In the genomic region with DNA sequence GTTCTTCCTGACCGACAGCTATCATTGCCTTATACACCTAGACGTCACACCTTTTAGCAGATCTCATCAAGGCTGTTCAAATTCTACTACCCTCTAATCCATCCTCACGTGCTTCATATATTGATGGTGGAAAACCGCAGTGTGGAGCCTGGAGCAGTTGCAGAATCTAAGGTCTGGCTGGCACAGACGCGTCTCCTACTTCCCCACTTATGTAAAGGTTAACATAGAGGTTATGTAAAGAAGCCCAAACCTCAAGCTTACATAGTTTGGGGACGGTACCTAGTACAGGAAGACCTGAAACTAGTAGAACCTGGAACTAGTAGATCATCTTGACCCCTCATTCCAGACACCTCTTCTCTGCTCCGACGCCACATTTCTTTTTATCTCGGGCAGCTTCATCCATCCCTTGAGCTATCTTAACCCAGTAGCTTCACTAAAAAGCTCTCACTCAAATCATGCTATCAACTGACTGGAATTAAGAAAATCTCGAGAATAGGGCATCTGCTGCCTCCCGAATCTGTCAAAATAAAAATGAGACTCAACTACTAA, we compare ENCODE assay signal across 8 mouse cellular contexts. TPM values are rescaled to one million over a fixed set of nuclear protein-coding genes. Genes with fewer than 3 reads are reported as not detected.
DNase-seq lines count a peak whose midpoint lies in the region; ATAC-seq and TF ChIP-seq lines count a peak whose summit lies in the region.

No protein-coding gene starts in this region.

- peak overlapping the region; percentile 87 for H3ac ChIP-seq in C2C12 (ENCODE audit: control insufficient read depth, insufficient read length, low read depth)

- H3K4me1 ChIP-seq in embryonic facial prominence, embryonic 14.5 days (ENCODE audit: control insufficient read depth, insufficient read depth, low read length) = peaks cover 5% of the 10 kb centered on the region; the same call in 1 of the 2 replicates
- peaks cover 8% of the 10 kb centered on the region; the same call in 1 of the 2 replicates for H3K4me1 ChIP-seq in limb, embryonic 10.5 days
- H3K4me1 ChIP-seq in neural tube, embryonic 14.5 days (ENCODE audit: control insufficient read depth, insufficient read depth, low read length) = 0 out of 2 replicates have a peak, but pooled peaks cover 4% of the 10 kb centered on the region

- no peak for DNase-seq in gastrocnemius, adult 2 months
- no peak for DNase-seq in gastrocnemius, postnatal 14 days
- DNase-seq in embryonic facial prominence, embryonic 14.5 days (ENCODE audit: low spot score) = no peak
- DNase-seq in limb, embryonic 10.5 days (ENCODE audit: low spot score) = no peak
- DNase-seq in adrenal gland, adult 8-10 months = no peak
- DNase-seq in adrenal gland, postnatal 25 days = no peak

- peak overlapping the region; percentile 91 for H3K27ac ChIP-seq in gastrocnemius, adult 2 months
- H3K27ac ChIP-seq in embryonic facial prominence, embryonic 14.5 days (replicated peaks; ENCODE audit: low read depth, low read length) = peak overlapping the region; percentile 71
- peak overlapping the region; percentile 88 for H3K27ac ChIP-seq in limb, embryonic 10.5 days
- peak overlapping the region; percentile 92 for H3K27ac ChIP-seq in neural tube, embryonic 14.5 days (ENCODE audit: low read depth, low read length)

- no peaks in the 10 kb centered on the region for H3K79me2 ChIP-seq in C2C12 (ENCODE audit: control insufficient read depth, insufficient read depth)

- H3K4me3 ChIP-seq in gastrocnemius, adult 2 months = peak overlapping the region; percentile 85
- peak overlapping the region; percentile 74 for H3K4me3 ChIP-seq in C2C12 (ENCODE audit: insufficient read depth, poor library complexity, severe bottlenecking)
- peak overlapping the region; percentile 74 for H3K4me3 ChIP-seq in embryonic facial prominence, embryonic 14.5 days (ENCODE audit: low read depth, low read length)
- peak overlapping the region; percentile 77 for H3K4me3 ChIP-seq in limb, embryonic 10.5 days
- peak overlapping the region; percentile 43 for H3K4me3 ChIP-seq in neural tube, embryonic 14.5 days (ENCODE audit: low read depth, low read length)

- H3K9ac ChIP-seq in embryonic facial prominence, embryonic 14.5 days (ENCODE audit: low read depth, low read length) = peak overlapping the region; percentile 76
- H3K9ac ChIP-seq in neural tube, embryonic 14.5 days (replicated peaks; ENCODE audit: low read depth, low read length) = peak overlapping the region; percentile 74

- H3K36me3 ChIP-seq in C2C12 (ENCODE audit: control insufficient read depth, insufficient read depth) = no peaks in the 10 kb centered on the region
- H3K36me3 ChIP-seq in embryonic facial prominence, embryonic 14.5 days (ENCODE audit: control insufficient read depth, insufficient read depth, low read length) = peaks cover 6% of the 10 kb centered on the region; the same call in 1 of the 2 replicates
- H3K36me3 ChIP-seq in limb, embryonic 10.5 days = peaks cover 13% of the 10 kb centered on the region
- H3K36me3 ChIP-seq in neural tube, embryonic 14.5 days (ENCODE audit: control insufficient read depth, insufficient read depth, low read length) = no peaks in the 10 kb centered on the region

- peak overlapping the region; percentile 89 for H3K4me2 ChIP-seq in embryonic facial prominence, embryonic 14.5 days (ENCODE audit: low read depth, low read length)
- peak overlapping the region; percentile 44 for H3K4me2 ChIP-seq in neural tube, embryonic 14.5 days (ENCODE audit: low read depth, low read length)

- WGBS in embryonic facial prominence, embryonic 14.5 days = 13% methylated on average over 12 of the region's 12 CpGs
- WGBS in limb, embryonic 10.5 days = 15% methylated on average over 12 of the region's 12 CpGs
- 13% methylated on average over 12 of the region's 12 CpGs for WGBS in neural tube, embryonic 14.5 days

- no peaks in the 10 kb centered on the region for H3K79me3 ChIP-seq in C2C12 (ENCODE audit: low read depth)

- no peaks in the 10 kb centered on the region for H3K9me3 ChIP-seq in embryonic facial prominence, embryonic 14.5 days (ENCODE audit: control insufficient read depth, low read length)
- no peaks in the 10 kb centered on the region for H3K9me3 ChIP-seq in limb, embryonic 10.5 days (replicated peaks)
- no peaks in the 10 kb centered on the region for H3K9me3 ChIP-seq in neural tube, embryonic 14.5 days (ENCODE audit: control insufficient read depth, low read length)

- intact Hi-C loops in gastrocnemius, adult 2 months (cut with DNase I) = loop anchor here (10.0 kb wide), 1 partner anchor 591 kb away; a partner anchor contains a TSS
- intact Hi-C loops in gastrocnemius, postnatal 14 days (cut with DNase I; ENCODE audit: low total_unique reads) = no loop called here

- peak; percentile 16; the same call in 1 of the 2 replicates for ATAC-seq in embryonic facial prominence, embryonic 14.5 days (ENCODE audit: low read depth)
- peak; percentile 16 for ATAC-seq in neural tube, embryonic 14.5 days (ENCODE audit: low read depth)

- TF ChIP-seq CTCF in gastrocnemius, adult 2 months (IDR thresholded peaks at IDR 0.05) = no peak
- no peak for TF ChIP-seq CTCF in C2C12 (IDR thresholded peaks at IDR 0.05; ENCODE audit: control insufficient read depth, insufficient read depth, insufficient read length)

- no peaks in the 10 kb centered on the region for H3K27me3 ChIP-seq in C2C12 (ENCODE audit: control insufficient read depth, insufficient read depth, insufficient read length)
- H3K27me3 ChIP-seq in embryonic facial prominence, embryonic 14.5 days (replicated peaks; ENCODE audit: control insufficient read depth, insufficient read depth, low read length) = no peaks in the 10 kb centered on the region
- H3K27me3 ChIP-seq in limb, embryonic 10.5 days (ENCODE audit: low read depth, poor library complexity, severe bottlenecking) = no peaks in the 10 kb centered on the region
- no peaks in the 10 kb centered on the region for H3K27me3 ChIP-seq in neural tube, embryonic 14.5 days (ENCODE audit: control insufficient read depth, insufficient read depth, low read length)

TF ChIP-seq in C2C12, 6 proteins besides CTCF, POLR2A, EP300 and RAD21:
- TF ChIP-seq USF1 (IDR thresholded peaks at IDR 0.05; ENCODE audit: low read depth) (no peak), MYOD1 (IDR thresholded peaks at IDR 0.05; ENCODE audit: control insufficient read depth, insufficient read length, low read depth) (no peak), MAX (IDR thresholded peaks at IDR 0.05) (no peak), FOSL1 (IDR thresholded peaks at IDR 0.05; ENCODE audit: insufficient read depth, low read length, poor library complexity, severe bottlenecking) (no peak), MYOG (IDR thresholded peaks at IDR 0.05; ENCODE audit: control insufficient read depth, extremely low read depth, insufficient read length) (no peak), CEBPB (IDR thresholded peaks at IDR 0.05; ENCODE audit: low read depth) (no peak)

RNA-seq across cellular contexts. Expression of a gene that starts 0.5 kb away (rescaled TPM):
- 10 to 100 TPM; 10.5 to 15.7 TPM for total RNA-seq in gastrocnemius, adult 2 months (2021)
- 10 to 100 TPM in 1 of 2 experiments, 1 to 10 TPM in 1; 8.1 to 10.8 TPM for total RNA-seq in gastrocnemius, postnatal 14 days (2021)
- 4.6 TPM for polyA plus RNA-seq in C2C12 (2012; fragmentation: generic; extraction: Trizol)
- 26.0 and 27.3 TPM in 2 replicates for polyA plus RNA-seq in embryonic facial prominence, embryonic 14.5 days (2014; fragmentation: Nextera tagmentation; extraction: Ambion mirVana)
- 40.3 and 47.6 TPM in 2 replicates for polyA plus RNA-seq in limb, embryonic 10.5 days (2016; fragmentation: Nextera tagmentation; extraction: Ambion mirVana)
- polyA plus RNA-seq in neural tube, embryonic 14.5 days (2014; fragmentation: Nextera tagmentation; extraction: Ambion mirVana) = 38.2 and 38.5 TPM in 2 replicates
- total RNA-seq in adrenal gland, adult 8-10 months (2022) = 10 to 100 TPM; 13.3 to 20.3 (median 15.6) TPM
- 19.0 and 22.8 TPM in 2 replicates for total RNA-seq in adrenal gland, postnatal 25 days (2021)

RNA-seq across cellular contexts. Expression of a gene that starts 40.9 kb away (rescaled TPM):
- 10 to 100 TPM in 1 of 2 experiments, 1 to 10 TPM in 1; 1.7 to 12.1 TPM for total RNA-seq in gastrocnemius, adult 2 months (2021)
- 1 to 10 TPM; 2.0 to 2.6 TPM for total RNA-seq in gastrocnemius, postnatal 14 days (2021)
- polyA plus RNA-seq in C2C12 (2012; fragmentation: generic; extraction: Trizol) = not detected
- 5.9 and 6.1 TPM in 2 replicates for polyA plus RNA-seq in embryonic facial prominence, embryonic 14.5 days (2014; fragmentation: Nextera tagmentation; extraction: Ambion mirVana)
- polyA plus RNA-seq in limb, embryonic 10.5 days (2016; fragmentation: Nextera tagmentation; extraction: Ambion mirVana) = 0.28 and 0.50 TPM in 2 replicates
- polyA plus RNA-seq in neural tube, embryonic 14.5 days (2014; fragmentation: Nextera tagmentation; extraction: Ambion mirVana) = 20.7 and 24.0 TPM in 2 replicates
- total RNA-seq in adrenal gland, adult 8-10 months (2022) = under 1 TPM; 0.42 to 0.84 (median 0.56) TPM
- 1.2 and 2.0 TPM in 2 replicates for total RNA-seq in adrenal gland, postnatal 25 days (2021)
